Mouse (Mus musculus) v-Abl transformed pro-B cells (cell line): ENCODE measurements around the gene Cacna2d2.

Source experiments
- in situ Hi-C, 2 experiments: fragments of 400-800 bp; cut with MboI; formaldehyde crosslinking; loops; one replicate each; pipeline ENCODE4 v1.15.1; 2025; ENCODE audit not compliant: unreplicated experiment in 2 of 2

Cacna2d2 gene

DNA sequence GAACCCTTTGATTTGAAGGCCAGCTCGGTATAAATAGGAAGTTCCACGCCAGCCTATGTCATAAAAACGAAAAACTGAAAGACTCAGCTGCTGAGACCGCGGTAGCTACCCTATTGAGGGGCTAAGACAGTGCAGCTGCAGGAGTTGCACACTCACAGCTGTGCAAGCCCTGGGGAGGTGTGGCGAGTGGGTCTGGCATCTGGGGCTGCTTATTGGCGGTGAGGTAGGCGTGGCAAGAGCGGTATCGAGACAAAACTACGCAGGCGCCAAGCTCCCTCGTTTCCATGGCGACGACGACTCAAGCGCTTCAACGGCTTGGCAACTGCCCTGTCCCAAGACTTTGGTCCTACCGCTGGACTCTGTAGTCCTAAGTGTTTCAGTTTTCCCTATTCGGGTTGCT is 147.6 kb downstream of the Cacna2d2 start, which contains the start of gene Zmynd10:
Zmynd10 (plus strand) TSS at position 273 of the 400 bp plus-strand sequence.
- in situ Hi-C loops: loop anchor here (25.0 kb wide), 2 partner anchors 1385 to 1540 kb away; partner anchors contain the start of genes Ccdc51 (in 1 of the 2), Glyctk (in 1 of the 2), Plxnb1 (in 1 of the 2) and Tma7 (in 1 of the 2)

DNA sequence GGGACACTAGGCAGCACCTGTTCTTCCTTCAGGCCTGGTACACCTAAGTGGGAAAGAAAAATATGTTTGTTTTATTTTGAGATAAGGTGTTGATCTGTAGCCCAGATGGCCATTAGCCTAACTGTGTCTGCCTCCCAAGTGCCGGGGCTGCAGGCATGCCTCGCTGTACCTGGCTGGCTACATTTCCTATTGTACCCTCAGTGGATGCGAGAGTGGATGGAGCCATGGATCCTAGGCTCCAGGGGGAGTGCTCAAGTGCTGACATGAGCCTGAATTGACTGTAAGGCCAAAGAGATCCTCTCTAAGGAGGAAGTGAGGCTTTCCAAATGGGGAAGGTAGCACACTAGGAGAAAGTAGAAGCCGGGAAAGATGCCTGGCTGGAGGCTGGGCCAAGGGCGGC is 148.5 kb downstream of the Cacna2d2 start:
- in situ Hi-C loops: loop anchor here (25.0 kb wide), 2 partner anchors 1386 to 1539 kb away; partner anchors contain the start of genes Ccdc51 (in 1 of the 2), Glyctk (in 1 of the 2), Plxnb1 (in 1 of the 2) and Tma7 (in 1 of the 2)

DNA sequence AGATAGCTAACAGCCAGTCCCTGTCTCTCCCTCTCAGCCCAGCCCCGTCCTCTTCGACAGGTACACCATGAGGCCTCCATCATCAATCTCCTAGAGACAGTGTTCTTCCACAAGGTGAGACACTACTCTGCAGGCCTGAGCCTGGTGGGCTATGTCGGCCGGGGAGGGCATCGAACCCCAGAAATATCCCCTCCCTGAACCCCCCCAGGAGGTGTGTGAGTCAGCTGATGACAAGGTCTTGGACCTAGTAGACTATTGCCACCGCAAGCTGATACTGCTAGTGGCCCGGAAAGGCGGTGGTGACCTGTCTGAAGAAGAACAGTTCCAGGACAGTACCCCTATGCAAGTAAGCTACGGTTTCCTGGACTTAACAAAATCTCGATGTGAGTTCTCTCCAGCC is 149.4 kb downstream of the Cacna2d2 start:
- in situ Hi-C loops: loop anchor here (25.0 kb wide), 2 partner anchors 1387 to 1538 kb away; partner anchors contain the start of genes Ccdc51 (in 1 of the 2), Glyctk (in 1 of the 2), Plxnb1 (in 1 of the 2) and Tma7 (in 1 of the 2)

DNA sequence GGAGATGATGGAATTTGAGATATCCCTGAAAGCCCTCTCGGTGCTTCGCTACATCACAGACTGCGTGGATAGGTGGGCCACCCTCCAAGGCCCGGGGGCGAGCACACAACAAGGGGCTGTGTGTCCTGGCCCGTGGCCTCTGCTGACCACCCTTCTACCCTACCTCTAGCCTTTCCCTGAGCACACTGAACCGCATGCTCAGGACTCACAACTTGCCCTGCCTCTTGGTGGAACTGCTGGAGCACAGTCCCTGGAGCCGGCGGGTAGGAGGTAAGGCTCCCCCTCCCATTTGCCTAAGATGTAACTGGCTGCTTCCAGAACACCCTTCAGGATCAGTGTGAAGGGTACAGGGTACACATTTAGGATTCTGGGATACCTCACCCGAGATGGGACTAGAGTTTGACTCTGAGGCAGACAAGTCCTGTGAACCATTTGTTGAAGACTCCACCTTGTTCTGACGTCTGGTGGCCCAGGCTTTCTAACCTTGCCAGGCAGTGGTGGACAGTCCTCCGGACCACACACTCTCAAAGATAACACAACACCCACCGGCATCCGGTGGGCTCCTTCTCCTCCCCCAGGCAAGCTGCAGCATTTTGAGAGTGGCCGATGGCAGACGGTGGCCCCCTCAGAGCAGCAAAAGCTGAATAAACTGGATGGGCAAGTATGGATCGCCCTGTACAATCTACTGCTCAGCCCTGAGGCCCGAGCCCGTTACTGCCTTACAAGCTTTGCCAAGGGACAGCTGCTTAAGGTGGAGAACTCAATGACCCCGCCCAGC is 150.1 kb downstream of the Cacna2d2 start:
- in situ Hi-C loops: loop anchor here (25.0 kb wide), 3 partner anchors 1362 to 1538 kb away; partner anchors contain the start of genes Ccdc51 (in 1 of the 2), Glyctk (in 1 of the 2), Plxnb1 (in 1 of the 2) and Ppm1m (in 1 of the 2)

DNA sequence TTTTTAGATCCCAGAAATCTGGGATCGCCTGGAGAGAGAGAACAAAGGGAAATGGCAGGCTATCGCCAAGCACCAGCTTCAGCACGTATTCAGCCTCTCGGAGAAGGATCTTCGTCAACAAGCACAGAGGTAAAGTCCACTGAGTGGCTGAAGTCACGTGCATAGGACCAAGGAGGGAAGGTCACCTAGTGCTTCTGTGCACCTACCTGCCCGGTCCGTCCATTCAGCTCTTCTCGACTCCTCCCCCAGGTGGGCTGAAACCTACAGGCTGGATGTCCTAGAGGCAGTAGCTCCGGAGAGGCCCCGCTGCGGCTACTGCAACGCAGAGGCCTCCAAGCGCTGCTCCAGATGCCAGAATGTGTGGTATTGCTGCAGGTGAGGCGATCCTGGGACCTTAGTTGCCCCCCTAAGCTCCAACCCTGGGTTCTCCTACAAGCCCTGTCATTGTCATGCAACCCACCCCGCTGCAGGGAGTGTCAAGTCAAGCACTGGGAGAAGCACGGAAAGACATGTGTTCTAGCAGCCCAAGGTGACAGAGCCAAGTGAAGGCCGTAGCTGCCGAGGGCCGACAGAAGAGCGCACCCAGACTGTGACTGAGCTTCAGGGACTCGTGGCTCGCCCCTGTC is 151.2 kb downstream of the Cacna2d2 start:
- in situ Hi-C loops: loop anchor here in 1 of 2 experiments (25.0 kb wide), 1 partner anchor 1363 kb away; the partner anchor contains the start of gene Ppm1m

DNA sequence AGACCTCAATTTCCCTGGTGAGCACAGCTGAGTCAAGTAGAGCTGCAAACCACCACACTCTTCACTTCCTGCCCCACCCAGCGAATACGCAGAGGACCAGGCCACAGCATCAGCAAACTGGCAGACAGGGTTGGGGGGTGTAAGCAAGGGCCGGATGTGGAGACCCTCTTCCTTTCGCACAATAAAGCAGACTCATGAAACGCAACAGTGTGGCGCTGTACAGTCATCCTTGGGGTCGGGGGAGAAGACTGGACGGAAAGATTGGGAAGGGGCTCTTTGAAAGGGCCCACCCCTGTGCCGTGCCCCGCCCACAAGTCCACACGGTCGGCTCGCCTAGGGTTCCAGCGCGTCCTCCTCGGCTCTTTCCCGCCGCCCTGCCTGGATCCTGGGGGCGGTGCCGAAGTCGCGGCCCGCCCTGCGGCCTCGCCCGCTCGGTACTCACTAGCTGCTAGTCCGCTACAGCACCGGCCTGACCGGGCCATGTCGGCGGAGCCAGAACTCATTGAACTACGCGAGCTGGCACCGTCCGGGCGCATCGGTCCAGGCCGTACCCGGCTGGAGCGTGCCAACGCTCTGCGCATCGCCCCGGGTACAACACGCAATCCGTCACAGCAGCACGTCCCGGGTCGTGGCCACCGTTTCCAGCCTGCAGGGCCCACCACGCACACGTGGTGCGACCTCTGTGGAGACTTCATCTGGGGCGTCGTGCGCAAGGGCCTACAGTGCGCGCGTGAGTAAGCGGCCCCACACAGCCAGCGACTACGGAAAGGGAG is 151.9 kb downstream of the Cacna2d2 start, which contains the start of gene Rassf1:
Rassf1 (plus strand) TSS at position 439 of the 773 bp plus-strand sequence.
- in situ Hi-C loops: loop anchor here in 1 of 2 experiments (25.0 kb wide), 1 partner anchor 1364 kb away; the partner anchor contains the start of gene Ppm1m

DNA sequence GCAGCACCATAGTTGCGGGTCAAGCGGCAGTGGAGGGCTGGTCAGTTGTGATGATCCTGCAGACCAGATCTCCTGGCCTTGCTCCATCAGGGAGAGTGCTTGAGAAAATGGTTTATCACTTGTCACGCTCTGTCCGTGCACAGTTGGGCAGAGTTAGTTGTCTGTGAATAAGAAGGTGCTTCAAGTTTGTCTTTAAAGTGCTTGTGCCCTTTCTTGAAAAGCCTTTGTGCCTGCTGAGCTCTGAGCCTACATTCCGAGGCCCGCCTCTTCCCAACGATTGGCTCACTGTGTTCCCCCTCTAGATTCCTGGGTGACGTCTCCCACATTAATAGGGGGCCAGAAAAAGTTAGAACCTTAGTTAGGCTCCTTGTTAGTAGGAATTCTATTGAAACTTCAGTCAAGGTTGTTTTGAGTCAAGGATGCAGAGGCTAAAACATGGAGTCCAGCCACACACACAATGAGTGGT is 152.5 kb downstream of the Cacna2d2 start:
- in situ Hi-C loops: loop anchor here in 1 of 2 experiments (25.0 kb wide), 1 partner anchor 1365 kb away; the partner anchor contains the start of gene Ppm1m

DNA sequence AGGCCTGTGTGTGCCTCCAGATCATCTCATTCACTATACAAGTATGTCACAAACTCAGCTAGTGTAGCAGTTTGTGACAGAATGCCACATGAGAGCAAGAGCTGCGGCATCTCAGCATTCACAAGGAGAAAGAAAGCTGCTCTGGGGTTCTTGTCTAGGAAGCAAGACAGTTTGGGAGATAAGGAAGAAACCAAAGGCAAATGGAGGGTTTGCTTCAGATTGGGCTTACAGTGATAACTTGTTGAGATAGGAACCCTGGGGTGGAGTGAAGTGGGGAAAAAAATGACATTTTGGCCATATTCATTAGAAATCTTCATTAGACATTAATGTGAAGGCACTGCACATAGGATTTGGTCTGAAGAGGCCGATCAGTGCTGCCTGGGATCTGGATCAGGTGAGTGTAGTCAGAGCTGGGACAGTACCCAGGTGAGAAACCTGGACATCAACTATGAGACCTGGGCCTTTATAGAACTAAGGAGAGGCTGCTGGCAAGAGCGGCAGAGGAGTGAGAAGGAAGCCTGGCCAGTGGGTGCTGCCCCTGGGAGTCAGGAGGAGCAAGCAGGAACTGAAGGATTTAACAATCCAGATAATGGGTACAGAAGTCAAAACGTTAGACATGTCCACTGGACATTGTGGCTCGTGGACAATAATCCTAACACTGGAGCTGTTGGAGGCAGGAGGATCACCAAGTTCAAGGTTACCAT is 153.4 kb downstream of the Cacna2d2 start:
- in situ Hi-C loops: loop anchor here in 1 of 2 experiments (25.0 kb wide), 1 partner anchor 1366 kb away; the partner anchor contains the start of gene Ppm1m

DNA sequence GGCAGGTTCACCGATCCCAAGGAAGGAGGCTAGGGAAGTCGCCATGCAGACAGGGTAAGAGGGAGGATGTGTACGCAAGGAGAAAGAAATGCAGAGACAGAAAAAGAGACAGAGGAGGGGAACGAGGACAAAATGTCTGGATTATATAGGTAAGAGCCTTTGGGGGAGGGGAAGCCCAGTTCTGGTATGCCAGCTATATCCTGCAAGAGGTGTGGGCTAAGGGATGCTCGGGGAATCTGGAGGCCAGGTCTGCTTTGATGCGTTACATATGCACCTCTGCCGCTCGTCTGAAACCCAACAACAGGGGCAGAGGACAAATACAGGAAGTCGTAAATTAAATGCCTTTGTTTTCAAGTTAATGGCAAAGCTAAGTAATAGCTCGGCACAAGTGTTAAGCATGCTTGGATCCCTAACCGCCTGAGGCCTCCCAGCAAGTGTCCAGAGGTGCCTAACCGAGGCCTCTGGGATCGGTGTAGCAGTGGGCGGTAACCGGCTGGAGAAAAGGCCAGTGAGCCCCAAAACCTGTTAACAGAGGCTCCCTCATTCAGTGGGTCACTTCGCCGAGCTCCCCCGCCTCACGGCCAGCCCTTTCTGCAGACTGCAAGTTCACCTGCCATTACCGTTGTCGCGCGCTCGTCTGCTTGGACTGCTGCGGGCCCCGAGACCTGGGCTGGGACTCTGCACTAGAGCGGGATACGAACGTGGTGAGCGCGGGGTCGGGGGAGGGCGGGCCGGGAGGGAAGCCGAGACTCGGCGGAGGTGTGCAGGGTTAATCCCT is 154.3 kb downstream of the Cacna2d2 start:
- in situ Hi-C loops: loop anchor here in 1 of 2 experiments (25.0 kb wide), 1 partner anchor 1366 kb away; the partner anchor contains the start of gene Ppm1m

DNA sequence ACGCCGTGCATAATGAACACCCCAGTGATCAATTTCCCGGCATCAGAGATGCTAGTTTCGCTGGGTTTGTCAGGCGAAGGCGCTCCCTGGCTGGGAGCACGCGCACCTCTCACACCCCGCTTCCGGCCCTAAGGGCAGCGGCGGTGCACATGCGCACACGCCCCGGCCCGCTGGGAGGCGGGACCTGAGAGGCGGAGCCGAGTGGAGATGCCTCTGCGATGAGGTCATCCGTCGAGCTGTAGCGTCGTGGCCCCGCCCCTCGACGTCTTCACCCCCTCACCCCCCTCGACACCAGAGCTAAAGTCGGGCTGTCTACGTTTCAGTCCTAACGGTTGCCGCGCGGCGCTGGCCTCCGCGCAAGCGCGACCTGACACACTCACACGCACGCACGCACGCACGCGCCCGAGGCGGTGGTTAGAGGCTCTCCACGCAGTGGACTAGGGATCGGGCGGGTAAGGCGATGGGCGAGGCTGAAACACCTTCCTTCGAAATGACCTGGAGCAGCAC is 155.0 kb downstream of the Cacna2d2 start:
- in situ Hi-C loops: loop anchor here in 1 of 2 experiments (25.0 kb wide), 1 partner anchor 1367 kb away; the partner anchor contains the start of gene Ppm1m

DNA sequence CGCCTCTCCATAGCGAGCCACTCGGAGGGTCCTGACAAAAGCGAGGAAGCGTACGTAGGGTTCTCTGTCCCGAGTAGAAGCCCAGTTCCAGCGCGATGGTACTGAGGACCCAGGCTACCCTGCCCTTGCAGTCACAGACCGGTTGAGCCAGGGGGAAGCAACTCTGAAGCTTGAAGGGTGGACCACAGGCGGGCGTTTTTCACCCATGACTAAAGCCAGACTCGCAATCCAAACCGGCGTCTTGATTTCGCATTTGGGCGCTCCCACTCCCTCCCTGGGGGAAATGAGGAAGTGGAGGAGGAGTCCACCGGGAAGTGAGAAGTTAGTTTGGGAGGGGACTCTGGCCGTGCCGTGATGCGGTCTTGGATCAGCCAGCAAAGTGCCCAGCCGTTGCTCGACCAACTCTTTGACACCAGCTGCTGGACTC is 155.6 kb downstream of the Cacna2d2 start:
- in situ Hi-C loops: loop anchor here in 1 of 2 experiments (25.0 kb wide), 1 partner anchor 1368 kb away; the partner anchor contains the start of gene Ppm1m

DNA sequence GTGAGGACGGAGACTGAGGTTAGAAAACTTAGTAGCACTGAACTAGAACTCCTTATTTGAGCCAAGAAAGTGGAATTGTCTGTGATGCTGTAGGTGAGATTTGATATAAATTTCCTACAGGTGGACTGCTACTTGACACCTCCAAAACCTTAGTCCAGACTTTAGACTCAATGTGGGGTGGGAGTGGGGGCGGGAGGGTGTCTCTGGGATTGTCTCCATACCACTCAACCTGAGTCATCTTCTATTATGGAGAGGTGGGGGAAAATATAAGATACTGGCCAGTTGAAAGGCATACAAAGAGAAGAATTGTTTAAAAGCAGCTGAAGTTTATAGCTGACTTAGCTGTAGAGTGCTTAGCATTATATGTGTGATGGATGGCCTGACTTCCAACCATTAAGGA is 156.3 kb downstream of the Cacna2d2 start:
- in situ Hi-C loops: loop anchor here in 1 of 2 experiments (25.0 kb wide), 1 partner anchor 1368 kb away; the partner anchor contains the start of gene Ppm1m

DNA sequence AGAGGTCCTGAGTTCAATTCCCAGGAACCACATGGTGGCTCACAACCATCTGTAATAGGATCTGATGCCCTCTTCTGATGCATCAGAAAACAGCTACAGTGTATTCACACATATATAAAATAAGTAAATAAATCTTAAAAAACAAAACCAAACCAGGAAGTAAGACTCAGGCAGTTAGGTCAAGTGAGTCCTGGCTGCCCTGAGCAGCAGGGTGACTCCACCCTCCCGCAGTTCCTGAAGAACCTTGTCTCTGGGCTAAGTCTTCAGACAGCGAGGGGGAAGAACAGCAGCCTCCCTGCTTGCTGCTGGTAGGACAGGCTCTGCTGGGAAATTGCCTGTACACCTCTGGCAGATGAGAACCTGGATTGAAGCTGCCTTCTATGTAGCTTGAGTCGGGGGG is 156.9 kb downstream of the Cacna2d2 start:
- in situ Hi-C loops: loop anchor here in 1 of 2 experiments (25.0 kb wide), 1 partner anchor 1369 kb away; the partner anchor contains the start of gene Ppm1m

DNA sequence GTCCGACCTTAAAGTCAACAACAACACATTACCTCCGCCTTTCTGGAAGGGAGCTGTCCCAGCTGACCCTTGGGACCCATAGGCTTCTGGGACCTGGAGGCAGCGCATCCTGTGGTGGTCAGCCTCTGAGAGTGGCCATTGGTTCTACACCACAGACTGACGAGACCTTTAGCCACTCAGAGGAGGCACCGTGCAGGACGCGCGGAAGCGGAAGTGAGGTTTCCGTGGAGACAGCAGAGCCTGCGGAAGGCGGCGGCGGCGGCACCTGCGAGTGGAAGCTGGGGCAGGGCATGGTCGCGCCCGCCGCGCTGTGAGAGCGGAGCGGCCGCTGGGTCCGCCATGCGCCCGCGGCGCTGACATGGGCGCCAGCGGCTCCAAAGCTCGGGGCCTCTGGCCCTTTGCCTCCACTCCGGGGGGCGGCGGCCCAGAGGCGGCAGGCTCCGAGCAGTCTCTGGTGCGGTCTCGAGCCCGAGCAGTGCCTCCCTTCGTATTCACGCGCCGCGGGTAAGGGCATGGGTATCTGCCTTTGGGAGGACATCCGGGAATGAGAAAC is 163.7 kb downstream of the Cacna2d2 start, which contains the start of gene Tusc2:
Tusc2 (plus strand) TSS at position 227 of the 553 bp plus-strand sequence.
- in situ Hi-C loops: loop anchor here in 1 of 2 experiments (25.0 kb wide), 1 partner anchor 1376 kb away; the partner anchor contains the start of gene Ppm1m

DNA sequence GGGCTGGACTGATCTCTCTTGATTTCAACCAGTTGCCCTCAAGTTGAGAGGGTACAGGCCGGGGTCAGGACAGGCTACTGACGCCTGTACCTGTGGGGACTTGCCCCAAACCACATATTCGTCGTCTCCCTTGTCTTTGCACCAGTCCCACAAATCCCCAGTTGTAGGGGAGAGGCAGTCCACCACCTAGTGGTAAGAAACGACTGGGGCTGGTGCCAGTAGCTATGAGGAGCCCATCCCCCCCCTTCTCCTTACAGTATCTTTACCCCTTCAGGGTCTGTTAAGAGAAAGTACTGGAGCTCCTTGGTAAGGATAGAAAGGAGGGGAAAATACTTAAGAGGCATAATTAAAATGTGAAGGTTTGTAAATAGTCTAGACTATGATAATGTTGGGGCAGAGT is 166.1 kb downstream of the Cacna2d2 start:
- in situ Hi-C loops: loop anchor here in 1 of 2 experiments (25.0 kb wide), 1 partner anchor 1378 kb away; the partner anchor contains the start of gene Ppm1m

DNA sequence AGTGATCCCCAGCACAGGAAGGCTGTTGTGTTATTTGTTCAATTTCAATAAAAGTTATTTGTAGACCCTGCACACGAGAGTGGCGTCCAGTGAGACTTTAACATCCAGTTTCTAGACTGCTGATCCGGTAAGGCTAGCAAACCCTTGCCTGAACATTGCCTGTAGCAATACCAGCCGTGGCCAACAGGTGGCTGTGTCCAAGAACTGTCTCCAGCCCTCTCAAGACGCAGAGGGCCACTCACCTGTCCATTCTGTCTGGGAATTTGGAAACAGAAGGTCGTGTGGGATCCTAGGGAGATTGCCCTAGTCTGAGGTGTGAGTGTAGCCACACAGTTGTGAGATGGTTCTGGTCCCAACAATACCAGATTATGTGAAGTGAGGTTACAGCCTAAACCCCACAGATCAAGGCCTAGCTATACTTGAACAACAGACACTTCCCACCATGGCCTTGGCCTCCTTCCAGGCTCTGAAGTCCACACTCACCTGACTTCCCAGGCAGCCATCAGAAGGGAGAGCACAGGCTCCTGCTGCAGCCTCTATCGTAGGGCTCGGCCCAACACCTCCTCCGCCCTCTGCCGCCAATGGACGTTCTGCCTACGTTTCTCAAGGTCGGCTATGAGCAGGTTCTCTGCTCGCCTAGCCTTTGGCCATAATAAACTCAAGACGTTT is 166.8 kb downstream of the Cacna2d2 start:
- in situ Hi-C loops: loop anchor here in 1 of 2 experiments (25.0 kb wide), 1 partner anchor 1379 kb away; the partner anchor contains the start of gene Ppm1m
